ENCODE assay signal across 21 mouse cellular contexts in genomic region chr2:21202754-21203153, GRCm38 (mm10). TPM values are rescaled to one million over a fixed set of nuclear protein-coding genes. Genes with fewer than 3 reads are reported as not detected.
DNase-seq lines count a peak whose midpoint lies in the region; ATAC-seq and TF ChIP-seq lines count a peak whose summit lies in the region.
"Had no signal": no experiment of that assay in that cellular context is flagged by ENCODE, and none has a peak within 500 bp of the region (broad histone marks: within the 10 kb centered on the region; RNA-seq: fewer than 3 reads in every experiment).

No protein-coding gene starts in this region.

- H3K36me3 ChIP-seq in myocyte (ENCODE audit: control insufficient read depth, insufficient read depth) = no peaks in the 10 kb centered on the region
- H3K36me3 ChIP-seq in hindbrain, embryonic 11.5 days (ENCODE audit: control insufficient read depth, insufficient read depth, low read length) = no peaks in the 10 kb centered on the region
- H3K36me3 ChIP-seq: hindbrain, embryonic 12.5 days; liver, embryonic 13.5 days; neural tube, embryonic 15.5 days; stomach, embryonic 15.5 days had no signal

- 0 out of 2 replicates have a peak, but pooled peaks have one; percentile 14 for ATAC-seq in common myeloid progenitor, adult 5-6 weeks (replicated peaks; ENCODE audit: low read depth, poor library complexity, severe bottlenecking)
- no peak for ATAC-seq in hindbrain, embryonic 11.5 days (ENCODE audit: low FRiP score)
- ATAC-seq: intestine, embryonic 16.5 days; lung, postnatal 0 days had no signal

- TF ChIP-seq CTCF in lung, adult 2 months (IDR thresholded peaks at IDR 0.05; ENCODE audit: insufficient read depth, low read length) = no peak

- no peak for TF ChIP-seq POLR2A in lung, adult 2 months (IDR thresholded peaks at IDR 0.05; ENCODE audit: borderline replicate concordance, extremely low read depth, low read depth, low read length)
- no peak for TF ChIP-seq POLR2A in myocyte (IDR thresholded peaks at IDR 0.05; ENCODE audit: insufficient read length, low read depth)

- no peaks in the 10 kb centered on the region for H3K79me2 ChIP-seq in myocyte (ENCODE audit: control insufficient read depth, insufficient read depth)

- no peak overlapping the region for H3K9ac ChIP-seq in hindbrain, embryonic 11.5 days (ENCODE audit: low read depth, low read length)
- H3K9ac ChIP-seq: hindbrain, embryonic 12.5 days; liver, embryonic 13.5 days; neural tube, embryonic 15.5 days; stomach, embryonic 15.5 days had no signal

- WGBS in lung, adult 2 months = 42% methylated on average over 2 of the region's 2 CpGs
- 92% methylated on average over 2 of the region's 2 CpGs for WGBS in hindbrain, embryonic 11.5 days

- H3K4me1 ChIP-seq in lung, adult 2 months (ENCODE audit: control insufficient read depth, insufficient read depth, low read length) = 0 out of 2 replicates have a peak, but pooled peaks cover 2% of the 10 kb centered on the region
- H3K4me1 ChIP-seq in hindbrain, embryonic 11.5 days (replicated peaks; ENCODE audit: control insufficient read depth, insufficient read depth, low read length) = no peaks in the 10 kb centered on the region
- H3K4me1 ChIP-seq: stomach, embryonic 15.5 days had no signal

- no peak overlapping the region for H3K4me3 ChIP-seq in lung, adult 2 months (replicated peaks; ENCODE audit: extremely low read depth, low read depth, low read length)
- H3K4me3 ChIP-seq in myocyte = no peak overlapping the region
- H3K4me3 ChIP-seq in hindbrain, embryonic 11.5 days (ENCODE audit: low read depth, low read length) = no peak overlapping the region
- H3K4me3 ChIP-seq: hindbrain, embryonic 12.5 days; layer of hippocampus, adult 2 months; liver, embryonic 13.5 days; neural tube, embryonic 15.5 days; stomach, embryonic 15.5 days had no signal

- peak overlapping the region; percentile 34 for H3K4me2 ChIP-seq in myocyte (ENCODE audit: low read depth)
- no peak overlapping the region for H3K4me2 ChIP-seq in hindbrain, embryonic 11.5 days (replicated peaks; ENCODE audit: low read depth, low read length)
- H3K4me2 ChIP-seq: hindbrain, embryonic 12.5 days; liver, embryonic 13.5 days; neural tube, embryonic 15.5 days; stomach, embryonic 15.5 days had no signal

- no peak overlapping the region for H3K27ac ChIP-seq in hindbrain, embryonic 11.5 days (ENCODE audit: low read depth, low read length)
- H3K27ac ChIP-seq: hindbrain, embryonic 12.5 days; kidney, postnatal 0 days; layer of hippocampus, adult 2 months; liver, embryonic 13.5 days; neural tube, embryonic 15.5 days; stomach, embryonic 15.5 days had no signal

- no peak overlapping the region for H3ac ChIP-seq in myocyte (ENCODE audit: control insufficient read depth, insufficient read length)

- no peaks in the 10 kb centered on the region for H3K9me3 ChIP-seq in hindbrain, embryonic 11.5 days (ENCODE audit: control insufficient read depth, low read length)
- H3K9me3 ChIP-seq: hindbrain, embryonic 12.5 days; liver, embryonic 13.5 days; neural tube, embryonic 15.5 days; stomach, embryonic 15.5 days had no signal

- DNase-seq in cerebellum, postnatal 14 days = peak; percentile 25 to 41
- no peak for DNase-seq in cerebellum, adult 8-10 months
- DNase-seq in lung, postnatal 36 days = peak; percentile 22
- DNase-seq in lung, adult 2 months = no peak
- no peak for DNase-seq in hindbrain, embryonic 11.5 days (ENCODE audit: low spot score)
- DNase-seq in ovary, postnatal 10 days (ENCODE audit: low spot score) = no peak
- DNase-seq: adrenal gland, adult 2 months; cerebellum, postnatal 36 days; gastrocnemius, postnatal 36 days; liver, embryonic 13.5 days; retina, postnatal 1 day; thymus, postnatal 14 days had no signal

- no peaks in the 10 kb centered on the region for H3K27me3 ChIP-seq in myocyte (ENCODE audit: control insufficient read depth, insufficient read depth, insufficient read length)
- H3K27me3 ChIP-seq in hindbrain, embryonic 11.5 days (ENCODE audit: control insufficient read depth, insufficient read depth, low read length) = no peaks in the 10 kb centered on the region
- H3K27me3 ChIP-seq: hindbrain, embryonic 12.5 days; liver, embryonic 13.5 days; neural tube, embryonic 15.5 days; stomach, embryonic 15.5 days had no signal

TF ChIP-seq in myocyte, 11 proteins besides CTCF, POLR2A, EP300 and RAD21:
- TF ChIP-seq REST (IDR thresholded peaks at IDR 0.05; ENCODE audit: insufficient read depth, insufficient read length) (no peak), TCF3 (IDR thresholded peaks at IDR 0.05; ENCODE audit: insufficient read length, low read depth) (no peak), POLR2AphosphoS2 (IDR thresholded peaks at IDR 0.05; ENCODE audit: insufficient read length, low read depth) (no peak), E2F4 (IDR thresholded peaks at IDR 0.05; ENCODE audit: insufficient read depth) (no peak), MAX (IDR thresholded peaks at IDR 0.05; ENCODE audit: low read depth) (no peak), SRF (IDR thresholded peaks at IDR 0.05; ENCODE audit: control insufficient read depth, insufficient read length, low read depth) (no peak), TCF12 (IDR thresholded peaks at IDR 0.05; ENCODE audit: insufficient read depth, poor library complexity, severe bottlenecking) (no peak), MYOD1 (IDR thresholded peaks at IDR 0.05; ENCODE audit: control insufficient read depth in 1 of 3, insufficient read length in 2 of 3, low read depth in 2 of 3) (no peak), MYOG (IDR thresholded peaks at IDR 0.05; ENCODE audit: control insufficient read depth in 1 of 3, insufficient read depth in 1 of 3, insufficient read length in 2 of 3, low read depth in 2 of 3) (no peak), USF1 (IDR thresholded peaks at IDR 0.05; ENCODE audit: low read depth) (no peak), CEBPB (IDR thresholded peaks at IDR 0.05; ENCODE audit: insufficient read depth, poor library complexity, severe bottlenecking) (no peak)

RNA-seq across cellular contexts. Expression of gene Enkur, which starts 2.4 kb away (rescaled TPM):
- polyA plus RNA-seq in lung, adult 2 months (2012; rRNA removed) = 0.57 and 1.5 TPM in 2 replicates
- 1.6 and 7.5 TPM in 2 replicates for total RNA-seq in common myeloid progenitor, adult 5-6 weeks (2017)
- polyA plus RNA-seq in myocyte (2012; fragmentation: generic; extraction: Trizol) = 1.0 TPM
- 3.7 TPM in 2 replicates for polyA plus RNA-seq in hindbrain, embryonic 11.5 days (2014; fragmentation: Nextera tagmentation; extraction: Ambion mirVana)
- polyA plus RNA-seq: adrenal gland, adult 2 months; liver, embryonic 13.5 days had no signal

RNA-seq across cellular contexts. Expression of gene Thnsl1, which starts 2.8 kb away (rescaled TPM):
- polyA plus RNA-seq in lung, adult 2 months (2012; rRNA removed) = 2.9 and 4.4 TPM in 2 replicates
- 7.2 and 8.4 TPM in 2 replicates for total RNA-seq in common myeloid progenitor, adult 5-6 weeks (2017)
- 3.6 TPM for polyA plus RNA-seq in myocyte (2012; fragmentation: generic; extraction: Trizol)
- 16.2 and 18.2 TPM in 2 replicates for polyA plus RNA-seq in hindbrain, embryonic 11.5 days (2014; fragmentation: Nextera tagmentation; extraction: Ambion mirVana)

Comparison
In these comparisons a context has a peak if more than half of its experiments do, and no peak if none do; other contexts are left out.
1. DNase-seq: peak in cerebellum, postnatal 14 days (2 of 2) and lung, postnatal 36 days (single experiment); none in cerebellum, adult 8-10 months (single experiment), lung, adult 2 months (single experiment), hindbrain, embryonic 11.5 days (single experiment) and ovary, postnatal 10 days (single experiment).